Comparison of ENCODE assay signal across 22 mouse cellular contexts in genomic region chr7:36859428-36859827, GRCm38 (mm10).
DNase-seq lines count a peak whose midpoint lies in the region; ATAC-seq and TF ChIP-seq lines count a peak whose summit lies in the region.
"Had no signal": no experiment of that assay in that cellular context is flagged by ENCODE, and none has a peak within 500 bp of the region (broad histone marks: within the 10 kb centered on the region; RNA-seq: fewer than 3 reads in every experiment).

No protein-coding gene starts in this region.

- H3K9ac ChIP-seq in stomach, embryonic 14.5 days (replicated peaks; ENCODE audit: low read depth, low read length): no peak overlapping the region
- H3K9ac ChIP-seq in stomach, embryonic 15.5 days: no peak overlapping the region
- H3K9ac ChIP-seq in stomach, postnatal 0 days (ENCODE audit: low read length): no peak overlapping the region
- H3K9ac ChIP-seq: embryonic facial prominence, embryonic 13.5 days; embryonic facial prominence, embryonic 15.5 days; forebrain, embryonic 13.5 days; forebrain, embryonic 15.5 days; forebrain, postnatal 0 days had no signal

- 0 out of 2 replicates have a peak, but pooled peaks have one; percentile 42 for ATAC-seq in stomach, embryonic 14.5 days (ENCODE audit: insufficient number of reproducible peaks, insufficient read depth, low FRiP score, low read depth)
- ATAC-seq in stomach, embryonic 15.5 days (ENCODE audit: insufficient read depth, low FRiP score, low read depth): peak; percentile 66; the same call in 1 of the 2 replicates
- ATAC-seq in stomach, postnatal 0 days (ENCODE audit: low FRiP score, low TSS enrichment): peak; percentile 96
- ATAC-seq: forebrain, embryonic 13.5 days; forebrain, embryonic 15.5 days; forebrain, postnatal 0 days had no signal

- H3K27ac ChIP-seq in stomach, embryonic 14.5 days (ENCODE audit: low read length): no peak overlapping the region
- no peak overlapping the region for H3K27ac ChIP-seq in stomach, embryonic 15.5 days
- H3K27ac ChIP-seq in stomach, postnatal 0 days (replicated peaks): no peak overlapping the region
- H3K27ac ChIP-seq in layer of hippocampus, adult 2 months: no peak overlapping the region
- H3K27ac ChIP-seq: embryonic facial prominence, embryonic 13.5 days; embryonic facial prominence, embryonic 15.5 days; forebrain, embryonic 10.5 days; forebrain, embryonic 13.5 days; forebrain, embryonic 15.5 days had no signal

- TF ChIP-seq CTCF in stomach, postnatal 0 days (IDR thresholded peaks at IDR 0.05; ENCODE audit: low read depth): no peak
- no peak for TF ChIP-seq CTCF in layer of hippocampus, adult 2 months (conservative IDR thresholded peaks at IDR 0.05)

- TF ChIP-seq EP300 in stomach, postnatal 0 days (optimal IDR thresholded peaks at IDR 0.05): no peak

- no peaks in the 10 kb centered on the region for H3K9me3 ChIP-seq in stomach, embryonic 14.5 days (ENCODE audit: control insufficient read depth, low read depth, low read length)
- no peaks in the 10 kb centered on the region for H3K9me3 ChIP-seq in stomach, embryonic 15.5 days
- no peaks in the 10 kb centered on the region for H3K9me3 ChIP-seq in stomach, postnatal 0 days (ENCODE audit: control insufficient read depth, low read length)
- H3K9me3 ChIP-seq: embryonic facial prominence, embryonic 13.5 days; embryonic facial prominence, embryonic 15.5 days; forebrain, embryonic 13.5 days; forebrain, embryonic 15.5 days had no signal

- H3K4me2 ChIP-seq in stomach, embryonic 14.5 days (replicated peaks; ENCODE audit: low read depth, low read length): no peak overlapping the region
- no peak overlapping the region for H3K4me2 ChIP-seq in stomach, embryonic 15.5 days
- no peak overlapping the region for H3K4me2 ChIP-seq in stomach, postnatal 0 days (replicated peaks; ENCODE audit: low read depth)
- H3K4me2 ChIP-seq: embryonic facial prominence, embryonic 13.5 days; embryonic facial prominence, embryonic 15.5 days; forebrain, embryonic 13.5 days; forebrain, embryonic 15.5 days had no signal

- no peaks in the 10 kb centered on the region for H3K27me3 ChIP-seq in stomach, embryonic 14.5 days (ENCODE audit: control insufficient read depth, insufficient read depth, low read length)
- H3K27me3 ChIP-seq in stomach, embryonic 15.5 days (replicated peaks): no peaks in the 10 kb centered on the region
- H3K27me3 ChIP-seq in stomach, postnatal 0 days (ENCODE audit: control insufficient read depth, insufficient read depth, low read length): no peaks in the 10 kb centered on the region
- H3K27me3 ChIP-seq: embryonic facial prominence, embryonic 13.5 days; embryonic facial prominence, embryonic 15.5 days; forebrain, embryonic 13.5 days; forebrain, embryonic 15.5 days had no signal

- no peak overlapping the region for H3K4me3 ChIP-seq in stomach, embryonic 14.5 days (ENCODE audit: low read depth, low read length)
- no peak overlapping the region for H3K4me3 ChIP-seq in stomach, embryonic 15.5 days (replicated peaks)
- H3K4me3 ChIP-seq in stomach, postnatal 0 days (ENCODE audit: low read depth, low read length): no peak overlapping the region
- H3K4me3 ChIP-seq in layer of hippocampus, adult 2 months: no peak overlapping the region
- H3K4me3 ChIP-seq: embryonic facial prominence, embryonic 13.5 days; embryonic facial prominence, embryonic 15.5 days; erythroblast, embryonic 14.5 days; forebrain, embryonic 10.5 days; forebrain, embryonic 13.5 days; forebrain, embryonic 15.5 days had no signal

- peak; percentile 24 for DNase-seq in stomach, postnatal 0 days (ENCODE audit: low spot score)
- DNase-seq in layer of hippocampus, adult 2 months (ENCODE audit: low spot score in 2 of 2): no peak
- no peak for DNase-seq in heart, postnatal 4 days
- DNase-seq: adrenal gland, adult 2 months; adrenal gland, postnatal 10 days; adrenal gland, postnatal 25 days; cerebellum, adult 11 months; cerebellum, adult 18-20 months; cerebellum, adult 8-10 months; cerebellum, adult 9-11 months; cerebellum, postnatal 14 days; cerebellum, postnatal 36 days; embryo, embryonic 11 days; forebrain, postnatal 0 days had no signal

- H3K36me3 ChIP-seq in stomach, embryonic 14.5 days (ENCODE audit: control insufficient read depth, insufficient read depth, low read length): no peaks in the 10 kb centered on the region
- no peaks in the 10 kb centered on the region for H3K36me3 ChIP-seq in stomach, embryonic 15.5 days
- H3K36me3 ChIP-seq in stomach, postnatal 0 days (ENCODE audit: control insufficient read depth, insufficient read depth, low read length): no peaks in the 10 kb centered on the region
- H3K36me3 ChIP-seq: embryonic facial prominence, embryonic 13.5 days; embryonic facial prominence, embryonic 15.5 days; forebrain, embryonic 10.5 days; forebrain, embryonic 15.5 days had no signal

- H3K4me1 ChIP-seq in stomach, embryonic 14.5 days (ENCODE audit: control insufficient read depth, insufficient read depth, low read length): no peaks in the 10 kb centered on the region
- H3K4me1 ChIP-seq in stomach, embryonic 15.5 days: no peaks in the 10 kb centered on the region
- H3K4me1 ChIP-seq in stomach, postnatal 0 days (replicated peaks; ENCODE audit: control insufficient read depth, insufficient read depth): no peaks in the 10 kb centered on the region
- H3K4me1 ChIP-seq: embryonic facial prominence, embryonic 13.5 days; embryonic facial prominence, embryonic 15.5 days; forebrain, embryonic 10.5 days; forebrain, embryonic 13.5 days; forebrain, embryonic 15.5 days had no signal

- 68% methylated on average over 7 of the region's 7 CpGs for WGBS in stomach, embryonic 14.5 days
- WGBS in stomach, embryonic 15.5 days: 68% methylated on average over 7 of the region's 7 CpGs
- WGBS in stomach, postnatal 0 days: 61% methylated on average over 7 of the region's 7 CpGs

Comparison
In these comparisons a context has a peak if more than half of its experiments do, and no peak if none do; other contexts are left out.
1. ATAC-seq: peak in every context shown above with its lines; median percentile 96 in stomach, postnatal 0 days; 66 in stomach, embryonic 15.5 days; 42 in stomach, embryonic 14.5 days.